Mouse (Mus musculus) adrenal gland, postnatal 25 days (tissue): Measurements from ENCODE around the gene Cyp3a41a. TPM values are rescaled to one million over a fixed set of nuclear protein-coding genes. Genes with fewer than 3 reads are reported as not detected.
"Not testable (repeated sequence)": the region's sequence is repeated elsewhere in the genome, so short reads cannot be mapped to it uniquely, and the experiment has no call there.

Experiments used
- DNase-seq: peaks from one replicate; pipeline ENCODE4 v3.0.0; 2021; ENCODE audit warnings: mixed read lengths
- long read RNA-seq: library from polyadenylated mRNA; stranded (forward); transcript quantifications from one replicate; pipeline ENCODE4 v2.0.0, GENCODE M21; 2021
- total RNA-seq: library from RNA; stranded (reverse); gene quantifications from 2 replicates; pipeline ENCODE4 v1.2.3, GENCODE M21; 2021

Gene Cyp3a41a
- total RNA-seq: 1.2 TPM in 1 of 2 replicates, not detected in the other
- long read RNA-seq, transcript Cyp3a41a-201 (13 exons, 2,060 nt): major isoform, 11 of 14 reads
- long read RNA-seq, partial matches to known transcripts: 0 of 14 reads
- long read RNA-seq, other reads (novel, unspliced or antisense): 3 of 14 reads

DNA sequence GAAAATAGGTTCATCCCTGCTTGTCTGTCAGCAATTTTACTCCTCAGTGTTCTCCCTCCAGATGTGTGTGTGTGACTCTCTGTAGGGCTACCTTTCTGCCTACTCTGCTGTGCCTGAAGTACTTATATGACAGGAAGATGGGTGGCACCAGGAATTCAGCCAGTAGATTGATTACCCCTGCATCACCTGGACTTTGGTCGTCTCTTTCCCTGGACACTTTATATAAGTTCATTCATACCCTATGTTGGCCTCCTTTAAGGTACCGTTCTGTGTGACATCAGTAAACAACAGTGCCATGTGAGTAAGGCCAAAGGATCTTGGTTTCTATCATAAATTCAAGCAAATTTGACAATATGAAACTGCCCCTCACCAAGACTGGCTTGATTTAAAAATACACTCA is at the start of gene Cyp3a41a:
TSS of gene Cyp3a41a (minus strand) at position 101 of the 400 bp plus-strand sequence.
- DNase-seq: not testable (repeated sequence)

DNA sequence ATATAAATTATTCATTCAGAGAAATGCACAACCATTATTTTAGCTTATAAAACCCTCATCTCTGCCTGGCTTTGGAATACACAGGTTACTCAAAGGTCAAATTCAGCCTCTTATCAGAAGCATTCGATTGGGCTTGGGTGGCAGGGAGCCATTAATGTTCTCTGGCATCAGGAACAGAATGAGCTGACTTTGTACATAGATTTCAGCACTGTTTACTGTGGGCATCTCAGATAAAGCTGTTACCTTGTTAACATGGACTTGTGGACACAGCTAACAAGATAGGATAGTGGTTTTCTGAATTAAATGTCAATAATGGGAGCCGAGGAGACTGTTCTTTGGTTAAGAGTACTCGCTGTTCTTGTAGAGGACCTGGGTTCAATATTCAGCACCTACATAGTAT is 17.6 kb upstream of the Cyp3a41a start:
- not testable (repeated sequence) for DNase-seq

DNA sequence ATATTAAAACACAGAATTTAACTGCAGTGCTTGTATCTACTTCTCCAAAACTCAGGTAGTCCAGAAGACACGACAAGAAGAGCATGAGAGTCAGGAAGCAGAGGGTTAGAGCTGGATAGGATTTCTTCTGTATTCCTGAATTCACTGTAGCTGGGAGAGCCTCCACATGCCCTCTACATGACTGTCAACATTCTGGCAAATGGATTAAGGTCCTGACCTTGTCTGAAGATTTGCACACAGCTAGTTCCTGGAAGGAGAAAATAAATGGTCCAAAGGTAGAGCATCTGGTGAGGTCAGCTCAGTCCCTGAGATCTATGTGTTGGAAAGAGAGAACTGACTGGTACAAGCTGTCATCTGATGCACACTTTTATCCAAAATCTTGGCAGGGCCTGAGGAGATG is 5.6 kb downstream of the Cyp3a41a start:
- DNase-seq: not testable (repeated sequence)

DNA sequence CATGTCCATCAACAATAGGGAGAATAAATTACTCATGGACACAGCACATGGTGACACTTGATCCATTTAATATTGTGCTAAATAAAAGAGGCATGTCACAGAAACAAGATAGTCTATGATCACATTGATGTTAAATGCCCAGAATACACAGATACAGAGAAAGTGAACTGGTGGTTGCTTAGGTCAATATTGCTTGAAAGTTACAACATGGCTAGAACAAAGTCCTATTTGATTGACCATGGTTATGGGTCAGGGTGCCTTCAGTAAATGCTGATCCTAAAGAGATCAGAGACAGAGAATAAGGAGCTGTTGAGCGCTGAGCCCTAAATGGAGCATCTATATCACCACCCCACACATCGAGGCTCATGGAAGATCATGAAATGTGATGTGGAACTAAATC is 12.6 kb downstream of the Cyp3a41a start:
- not testable (repeated sequence) for DNase-seq

DNA sequence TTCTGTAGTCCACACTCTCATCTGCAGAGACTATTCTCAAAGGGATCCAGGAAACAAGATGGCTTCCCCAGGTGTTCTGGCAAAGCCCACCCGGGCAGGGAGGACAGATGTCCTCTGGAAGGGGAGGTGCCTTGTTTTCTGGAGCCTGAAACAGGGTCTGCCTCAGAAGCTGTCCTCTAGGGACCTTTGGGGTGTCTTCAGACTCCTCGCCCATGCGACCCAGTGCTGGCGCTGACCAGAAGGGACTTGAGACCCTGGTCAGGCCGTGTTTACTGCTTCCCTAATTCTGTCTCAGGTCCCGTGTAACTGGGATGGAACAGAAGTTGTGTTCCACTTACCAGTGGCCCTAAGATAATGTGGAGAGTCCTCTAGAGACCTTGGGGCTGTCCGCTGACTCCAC is 57.9 kb downstream of the Cyp3a41a start:
- DNase-seq: no peak

DNA sequence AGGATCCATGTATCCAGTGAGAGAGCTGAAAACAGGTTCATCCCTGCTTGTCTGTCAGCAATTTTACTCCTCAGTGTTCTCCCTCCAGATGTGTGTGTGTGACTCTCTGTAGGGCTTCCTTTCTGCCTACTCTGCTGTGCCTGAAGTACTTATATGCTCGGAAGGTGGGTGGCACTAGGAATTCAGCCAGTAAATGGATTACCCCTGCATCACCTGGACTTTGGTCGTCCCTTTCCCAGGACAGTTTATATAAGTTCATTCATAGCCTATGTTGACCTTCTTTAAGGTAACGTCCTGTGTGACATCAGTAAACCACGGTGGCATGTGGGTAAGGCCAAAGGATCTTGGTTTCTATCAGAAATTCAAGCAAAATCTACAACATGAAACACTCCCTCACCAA is 72.2 kb downstream of the Cyp3a41a start:
- no peak for DNase-seq

Other genes with a start within 250 kb of the Cyp3a41a start
- not detected in 2 replicates for gene Cyp3a41b, start 135.4 kb downstream of the Cyp3a41a start, total RNA-seq
- gene Cyp3a44, start 85.7 kb upstream of the Cyp3a41a start, total RNA-seq: 0.95 TPM in 1 of 2 replicates, not detected in the other
- 0.18 and 18.3 TPM in 2 replicates for gene Cyp3a11, start 159.8 kb upstream of the Cyp3a41a start, total RNA-seq